Mouse (Mus musculus) CH12F3 (cell line): Measurements from ENCODE around the gene Traf3ip1.
"Not testable (repeated sequence)": the region's sequence is repeated elsewhere in the genome, so short reads cannot be mapped to it uniquely, and the experiment has no call there.

ENCODE experiments used
- in situ Hi-C: fragments of 300-500 bp; cut with MboI; formaldehyde crosslinking; loops from 2 replicates; pipeline ENCODE4 v1.14.3; 2020; ENCODE audit warnings: low sequenced_read_pairs

Traf3ip1 gene

GRCm38 (mm10) chr1:91465244-91465643, 29.2 kb upstream of the Traf3ip1 start:
- in situ Hi-C loops: no loop called here

- in situ Hi-C loops: no loop called here
Measured at GRCm38 (mm10) chr1:91466186-91466585, 28.3 kb upstream of the Traf3ip1 start.

GRCm38 (mm10) chr1:91469888-91470419, 24.5 kb upstream of the Traf3ip1 start:
- in situ Hi-C loops: no loop called here

GRCm38 (mm10) chr1:91478145-91478544, 16.3 kb upstream of the Traf3ip1 start:
- in situ Hi-C loops: not testable (repeated sequence)

GRCm38 (mm10) chr1:91478958-91479357, 15.5 kb upstream of the Traf3ip1 start:
- in situ Hi-C loops: no loop called here

- in situ Hi-C loops: no loop called here
Measured at GRCm38 (mm10) chr1:91482616-91483211, 11.7 kb upstream of the Traf3ip1 start.

- in situ Hi-C loops: no loop called here
Measured at GRCm38 (mm10) chr1:91483304-91484010, 11.0 kb upstream of the Traf3ip1 start.

GRCm38 (mm10) chr1:91484011-91484346, 10.5 kb upstream of the Traf3ip1 start:
- in situ Hi-C loops: no loop called here

- in situ Hi-C loops: no loop called here
Measured at GRCm38 (mm10) chr1:91485422-91485821, 9.0 kb upstream of the Traf3ip1 start.

GRCm38 (mm10) chr1:91486165-91486564, 8.3 kb upstream of the Traf3ip1 start:
- in situ Hi-C loops: no loop called here

- in situ Hi-C loops: no loop called here
Measured at GRCm38 (mm10) chr1:91490322-91490721, 4.1 kb upstream of the Traf3ip1 start.

GRCm38 (mm10) chr1:91492740-91493139, 1.7 kb upstream of the Traf3ip1 start:
- in situ Hi-C loops: no loop called here

- in situ Hi-C loops: no loop called here
Measured at GRCm38 (mm10) chr1:91493938-91494337, 509 bp upstream of the Traf3ip1 start.

- in situ Hi-C loops: no loop called here
Measured at GRCm38 (mm10) chr1:91495321-91495720, 874 bp downstream of the Traf3ip1 start.

GRCm38 (mm10) chr1:91498579-91498978, 4.1 kb downstream of the Traf3ip1 start:
- in situ Hi-C loops: no loop called here

GRCm38 (mm10) chr1:91504615-91505014, 10.2 kb downstream of the Traf3ip1 start:
- in situ Hi-C loops: no loop called here

GRCm38 (mm10) chr1:91514916-91515315, 20.5 kb downstream of the Traf3ip1 start:
- in situ Hi-C loops: no loop called here

- in situ Hi-C loops: no loop called here
Measured at GRCm38 (mm10) chr1:91515642-91516041, 21.2 kb downstream of the Traf3ip1 start.

- in situ Hi-C loops: no loop called here
Measured at GRCm38 (mm10) chr1:91523759-91524158, 29.3 kb downstream of the Traf3ip1 start.

GRCm38 (mm10) chr1:91525838-91526237, 31.4 kb downstream of the Traf3ip1 start:
- in situ Hi-C loops: no loop called here

- in situ Hi-C loops: no loop called here
Measured at GRCm38 (mm10) chr1:91530166-91530565, 35.7 kb downstream of the Traf3ip1 start.

- in situ Hi-C loops: no loop called here
Measured at GRCm38 (mm10) chr1:91532243-91532642, 37.8 kb downstream of the Traf3ip1 start.
